Mouse (Mus musculus): Measurements from ENCODE around the gene Layn.

Layn gene

GRCm38 (mm10) chr9:51076979-51077315 is at the start of gene Layn:
TSS of gene Layn (minus strand) at chr9:51077094.
- DNase-seq, result peak; percentile 30 to 31

- no peak for DNase-seq
These were observed 37.9 kb upstream of the Layn start for GRCm38 (mm10) chr9:51114767-51115166.

GRCm38 (mm10) chr9:51105751-51106150 is 28.9 kb upstream of the Layn start:
- DNase-seq, result no peak

- no peak for DNase-seq
These were observed 27.1 kb upstream of the Layn start for GRCm38 (mm10) chr9:51103808-51104514.

GRCm38 (mm10) chr9:51102963-51103807 is 26.3 kb upstream of the Layn start:
- peak; percentile 36 to 37 for DNase-seq

GRCm38 (mm10) chr9:51101756-51102425 is 25.0 kb upstream of the Layn start, which contains the start of gene 4833427G06Rik:
TSS of gene 4833427G06Rik (minus strand) at chr9:51102078.
- DNase-seq, result peak; percentile 25 to 31

GRCm38 (mm10) chr9:51096306-51096705 is 19.4 kb upstream of the Layn start:
- DNase-seq, result no peak

GRCm38 (mm10) chr9:51093697-51094096 is 16.8 kb upstream of the Layn start:
- DNase-seq, result no peak

- no peak for DNase-seq
These were observed 4.7 kb upstream of the Layn start for GRCm38 (mm10) chr9:51081614-51082013.

- DNase-seq, result peak; percentile 2 to 12
These were observed 455 bp downstream of the Layn start for GRCm38 (mm10) chr9:51076300-51076978.

- DNase-seq, result no peak
These were observed 1.1 kb downstream of the Layn start for GRCm38 (mm10) chr9:51075780-51076179.

GRCm38 (mm10) chr9:51070801-51071200 is 6.1 kb downstream of the Layn start:
- no peak for DNase-seq

- no peak for DNase-seq
These were observed 8.7 kb downstream of the Layn start for GRCm38 (mm10) chr9:51068202-51068601.

GRCm38 (mm10) chr9:51060601-51061000 is 16.3 kb downstream of the Layn start, which contains the start of gene Btg4:
TSS of gene Btg4 (plus strand) at chr9:51060901.
- DNase-seq, result no peak

GRCm38 (mm10) chr9:51058951-51059521 is 17.9 kb downstream of the Layn start:
- DNase-seq, result no peak

- no peak for DNase-seq
These were observed 20.3 kb downstream of the Layn start for GRCm38 (mm10) chr9:51056360-51057324.

- DNase-seq, result peak; percentile 34 to 41
These were observed 24.7 kb downstream of the Layn start for GRCm38 (mm10) chr9:51052180-51052579.

- DNase-seq, result no peak
These were observed 34.8 kb downstream of the Layn start for GRCm38 (mm10) chr9:51042136-51042535.

- no peak for DNase-seq
These were observed 35.4 kb downstream of the Layn start for GRCm38 (mm10) chr9:51041491-51041980.

GRCm38 (mm10) chr9:51032785-51033529 is 43.9 kb downstream of the Layn start:
- DNase-seq, result no peak
